Mouse (Mus musculus): Measurements from ENCODE around the gene Cdc73. TPM values are rescaled to one million over a fixed set of nuclear protein-coding genes. Genes with fewer than 3 reads are reported as not detected.
A peak's percentile ranks its signal among the peaks of the same experiment; 100 is the strongest.

Cdc73 gene
- total and polyA plus RNA-seq, 2 experiments from 2014 or later, result 7.8 to 11.5 TPM

GRCm38 (mm10) chr1:143632361-143632760, 70.3 kb downstream of the Cdc73 start:
- ATAC-seq (ENCODE audit: low FRiP score) (no peak), DNase-seq (ENCODE audit: low spot score) (no peak)
- 78% methylated on average over 1 of the region's 1 CpGs for WGBS
- Histone ChIP-seq H3K27ac (ENCODE audit: low read depth, low read length) (no peak overlapping the region), H3K9me3 (ENCODE audit: low read length) (no peaks in the 10 kb centered on the region), H3K27me3 (ENCODE audit: insufficient read depth, low read length) (no peaks in the 10 kb centered on the region), H3K4me1 (ENCODE audit: insufficient read depth, low read length) (no peaks in the 10 kb centered on the region), H3K9ac (replicated peaks; ENCODE audit: low read length, poor library complexity, severe bottlenecking) (no peak overlapping the region), H3K36me3 (ENCODE audit: insufficient read depth, low read length) (no peaks in the 10 kb centered on the region), H3K4me3 (ENCODE audit: low read depth, low read length) (no peak overlapping the region), H3K4me2 (ENCODE audit: low read depth, low read length, poor library complexity, severe bottlenecking) (no peak overlapping the region)
- no peak for TF ChIP-seq CTCF (IDR thresholded peaks at IDR 0.05)

- Histone ChIP-seq H3K4me1 (ENCODE audit: insufficient read depth, low read length) (no peaks in the 10 kb centered on the region), H3K4me3 (ENCODE audit: low read depth, low read length) (no peak overlapping the region), H3K27me3 (ENCODE audit: insufficient read depth, low read length) (no peaks in the 10 kb centered on the region), H3K4me2 (ENCODE audit: low read depth, low read length, poor library complexity, severe bottlenecking) (no peak overlapping the region), H3K9ac (replicated peaks; ENCODE audit: low read length, poor library complexity, severe bottlenecking) (no peak overlapping the region), H3K27ac (ENCODE audit: low read depth, low read length) (no peak overlapping the region), H3K9me3 (ENCODE audit: low read length) (no peaks in the 10 kb centered on the region), H3K36me3 (ENCODE audit: insufficient read depth, low read length) (peaks cover 2% of the 10 kb centered on the region; the same call in 1 of the 2 replicates)
- WGBS, result 63% methylated on average over 7 of the region's 7 CpGs
- TF ChIP-seq CTCF (IDR thresholded peaks at IDR 0.05), result no peak
- ATAC-seq (ENCODE audit: low FRiP score) (no peak), DNase-seq (ENCODE audit: low spot score) (no peak)
Measured at GRCm38 (mm10) chr1:143631337-143631736, 71.4 kb downstream of the Cdc73 start.

GRCm38 (mm10) chr1:143622634-143623033, 80.1 kb downstream of the Cdc73 start:
- no peak overlapping the region for H3K4me3 ChIP-seq (ENCODE audit: low read depth, low read length)
- H3K27me3 ChIP-seq (ENCODE audit: insufficient read depth, low read length), result no peaks in the 10 kb centered on the region
- ATAC-seq (ENCODE audit: low FRiP score), result no peak
- peaks cover 3% of the 10 kb centered on the region for H3K36me3 ChIP-seq (ENCODE audit: insufficient read depth, low read length)
- no peaks in the 10 kb centered on the region for H3K9me3 ChIP-seq (ENCODE audit: low read length)
- WGBS, result 97% methylated on average over 1 of the region's 1 CpGs
- TF ChIP-seq CTCF (IDR thresholded peaks at IDR 0.05), result no peak
- H3K4me2 ChIP-seq (ENCODE audit: low read depth, low read length, poor library complexity, severe bottlenecking), result no peak overlapping the region
- no peak overlapping the region for H3K9ac ChIP-seq (replicated peaks; ENCODE audit: low read length, poor library complexity, severe bottlenecking)
- no peak for DNase-seq (ENCODE audit: low spot score)
- H3K4me1 ChIP-seq (ENCODE audit: insufficient read depth, low read length), result no peaks in the 10 kb centered on the region
- H3K27ac ChIP-seq (ENCODE audit: low read depth, low read length), result no peak overlapping the region

- no peaks in the 10 kb centered on the region for H3K27me3 ChIP-seq (ENCODE audit: insufficient read depth, low read length)
- DNase-seq (ENCODE audit: low spot score) (no peak), ATAC-seq (ENCODE audit: low FRiP score) (no peak)
- H3K9ac ChIP-seq (replicated peaks; ENCODE audit: low read length, poor library complexity, severe bottlenecking), result no peak overlapping the region
- H3K9me3 ChIP-seq (ENCODE audit: low read length), result no peaks in the 10 kb centered on the region
- no peak overlapping the region for H3K4me2 ChIP-seq (ENCODE audit: low read depth, low read length, poor library complexity, severe bottlenecking)
- H3K4me1 ChIP-seq (ENCODE audit: insufficient read depth, low read length), result no peaks in the 10 kb centered on the region
- H3K36me3 ChIP-seq (ENCODE audit: insufficient read depth, low read length), result peaks cover 3% of the 10 kb centered on the region
- no peak overlapping the region for H3K4me3 ChIP-seq (ENCODE audit: low read depth, low read length)
- H3K27ac ChIP-seq (ENCODE audit: low read depth, low read length), result no peak overlapping the region
- no peak for TF ChIP-seq CTCF (IDR thresholded peaks at IDR 0.05)
Measured at GRCm38 (mm10) chr1:143621930-143622329, 80.8 kb downstream of the Cdc73 start.

- Histone ChIP-seq H3K9me3 (ENCODE audit: low read length) (no peaks in the 10 kb centered on the region), H3K4me1 (ENCODE audit: insufficient read depth, low read length) (no peaks in the 10 kb centered on the region), H3K27ac (ENCODE audit: low read depth, low read length) (no peak overlapping the region), H3K27me3 (ENCODE audit: insufficient read depth, low read length) (no peaks in the 10 kb centered on the region), H3K9ac (replicated peaks; ENCODE audit: low read length, poor library complexity, severe bottlenecking) (no peak overlapping the region), H3K36me3 (ENCODE audit: insufficient read depth, low read length) (no peaks in the 10 kb centered on the region), H3K4me2 (ENCODE audit: low read depth, low read length, poor library complexity, severe bottlenecking) (no peak overlapping the region), H3K4me3 (ENCODE audit: low read depth, low read length) (no peak overlapping the region)
- 52% methylated on average over 2 of the region's 2 CpGs for WGBS
- DNase-seq (ENCODE audit: low spot score) (peak; percentile 19), ATAC-seq (ENCODE audit: low FRiP score) (no peak)
- no peak for TF ChIP-seq CTCF (IDR thresholded peaks at IDR 0.05)
Measured at GRCm38 (mm10) chr1:143619760-143620159, 82.9 kb downstream of the Cdc73 start.

GRCm38 (mm10) chr1:143612901-143613300, 89.8 kb downstream of the Cdc73 start:
- no peaks in the 10 kb centered on the region for H3K9me3 ChIP-seq (ENCODE audit: low read length)
- H3K27me3 ChIP-seq (ENCODE audit: insufficient read depth, low read length), result no peaks in the 10 kb centered on the region
- no peak overlapping the region for H3K4me2 ChIP-seq (ENCODE audit: low read depth, low read length, poor library complexity, severe bottlenecking)
- H3K4me3 ChIP-seq (ENCODE audit: low read depth, low read length), result no peak overlapping the region
- ATAC-seq (ENCODE audit: low FRiP score) (no peak), DNase-seq (ENCODE audit: low spot score) (no peak)
- H3K27ac ChIP-seq (ENCODE audit: low read depth, low read length), result no peak overlapping the region
- WGBS, result 81% methylated on average over 2 of the region's 2 CpGs
- no peaks in the 10 kb centered on the region for H3K36me3 ChIP-seq (ENCODE audit: insufficient read depth, low read length)
- H3K4me1 ChIP-seq (ENCODE audit: insufficient read depth, low read length), result no peaks in the 10 kb centered on the region
- H3K9ac ChIP-seq (replicated peaks; ENCODE audit: low read length, poor library complexity, severe bottlenecking), result no peak overlapping the region
- TF ChIP-seq CTCF (IDR thresholded peaks at IDR 0.05), result no peak
